Mouse (Mus musculus): ENCODE data around the gene Prpf19.
A peak's percentile ranks its signal among the peaks of the same experiment; 100 is the strongest.

The Prpf19 gene

GRCm38 (mm10) chr19:10892201-10892600 lies 2.8 kb upstream of the Prpf19 start:
- no peak for DNase-seq (ENCODE audit: inconsistent age in 2 of 2, low spot score in 1 of 2)

- no peak for DNase-seq (ENCODE audit: inconsistent age in 2 of 2, low spot score in 1 of 2)
Observed at GRCm38 (mm10) chr19:10895708-10896107, 677 bp downstream of the Prpf19 start.

GRCm38 (mm10) chr19:10896849-10897248 lies 1.8 kb downstream of the Prpf19 start:
- DNase-seq (ENCODE audit: inconsistent age in 2 of 2, low spot score in 1 of 2) = peak in 1 of 2 experiments; percentile 61

- DNase-seq (ENCODE audit: inconsistent age in 2 of 2, low spot score in 1 of 2) = peak; percentile 53 to 76
Observed at GRCm38 (mm10) chr19:10897491-10897890, 2.5 kb downstream of the Prpf19 start.

GRCm38 (mm10) chr19:10900315-10900714 lies 5.3 kb downstream of the Prpf19 start:
- DNase-seq (ENCODE audit: inconsistent age in 2 of 2, low spot score in 1 of 2) = peak in 1 of 2 experiments; percentile 28

- DNase-seq (ENCODE audit: inconsistent age in 2 of 2, low spot score in 1 of 2) = no peak
Observed at GRCm38 (mm10) chr19:10901046-10901445, 6.0 kb downstream of the Prpf19 start.

GRCm38 (mm10) chr19:10904512-10904911 lies 9.5 kb downstream of the Prpf19 start:
- peak in 1 of 2 experiments; percentile 37 for DNase-seq (ENCODE audit: inconsistent age in 2 of 2, low spot score in 1 of 2)

GRCm38 (mm10) chr19:10904927-10905727 lies 10.1 kb downstream of the Prpf19 start:
- peak; percentile 87 to 95 for DNase-seq (ENCODE audit: inconsistent age in 2 of 2, low spot score in 1 of 2)

- no peak for DNase-seq (ENCODE audit: inconsistent age in 2 of 2, low spot score in 1 of 2)
Observed at GRCm38 (mm10) chr19:10905728-10906000, 10.6 kb downstream of the Prpf19 start.

GRCm38 (mm10) chr19:10907891-10908290 lies 12.9 kb downstream of the Prpf19 start:
- DNase-seq (ENCODE audit: inconsistent age in 2 of 2, low spot score in 1 of 2) = peak; percentile 55 to 82

- no peak for DNase-seq (ENCODE audit: inconsistent age in 2 of 2, low spot score in 1 of 2)
Observed at GRCm38 (mm10) chr19:10909087-10909721, 14.2 kb downstream of the Prpf19 start.

- no peak for DNase-seq (ENCODE audit: inconsistent age in 2 of 2, low spot score in 1 of 2)
Observed at GRCm38 (mm10) chr19:10914291-10914690, 19.3 kb downstream of the Prpf19 start.

GRCm38 (mm10) chr19:10914870-10915269 lies 19.8 kb downstream of the Prpf19 start:
- no peak for DNase-seq (ENCODE audit: inconsistent age in 2 of 2, low spot score in 1 of 2)

- DNase-seq (ENCODE audit: inconsistent age in 2 of 2, low spot score in 1 of 2) = no peak
Observed at GRCm38 (mm10) chr19:10916506-10916905, 21.5 kb downstream of the Prpf19 start.

- no peak for DNase-seq (ENCODE audit: inconsistent age in 2 of 2, low spot score in 1 of 2)
Observed at GRCm38 (mm10) chr19:10918321-10918991, 23.4 kb downstream of the Prpf19 start.

GRCm38 (mm10) chr19:10920532-10920931 lies 25.5 kb downstream of the Prpf19 start, which contains the start of gene Zp1:
Gene Zp1 (minus strand): TSS chr19:10920632.
- DNase-seq (ENCODE audit: inconsistent age in 2 of 2, low spot score in 1 of 2) = no peak

GRCm38 (mm10) chr19:10921058-10921457 lies 26.0 kb downstream of the Prpf19 start:
- DNase-seq (ENCODE audit: inconsistent age in 2 of 2, low spot score in 1 of 2) = peak in 1 of 2 experiments; percentile 55

GRCm38 (mm10) chr19:10924220-10924619 lies 29.2 kb downstream of the Prpf19 start:
- DNase-seq (ENCODE audit: inconsistent age in 2 of 2, low spot score in 1 of 2) = peak in 1 of 2 experiments; percentile 69

GRCm38 (mm10) chr19:10926123-10926621 lies 31.1 kb downstream of the Prpf19 start:
- no peak for DNase-seq (ENCODE audit: inconsistent age in 2 of 2, low spot score in 1 of 2)

GRCm38 (mm10) chr19:10926666-10927065 lies 31.6 kb downstream of the Prpf19 start:
- no peak for DNase-seq (ENCODE audit: inconsistent age in 2 of 2, low spot score in 1 of 2)

- no peak for DNase-seq (ENCODE audit: inconsistent age in 2 of 2, low spot score in 1 of 2)
Observed at GRCm38 (mm10) chr19:10930641-10931040, 35.6 kb downstream of the Prpf19 start.

- no peak for DNase-seq (ENCODE audit: inconsistent age in 2 of 2, low spot score in 1 of 2)
Observed at GRCm38 (mm10) chr19:10935029-10935428, 40.0 kb downstream of the Prpf19 start.

Data from adrenal gland, adult (tissue).